Mouse (Mus musculus) MEL (cell line): ENCODE measurements around the gene Ndrg2.

Experiments
- CTCF ChIP-seq, 3 experiments: IDR thresholded peaks in 2 of 3; conservative IDR thresholded peaks in 1 of 3; 2 replicates each; pipeline ENCODE4 v1.5.1; 2011 to 2012; ENCODE audit warnings: low read length in 3 of 3, low read depth in 2 of 3, mild to moderate bottlenecking in 2 of 3, improper control_type of control experiment in 1 of 3, inconsistent platforms in 1 of 3, mixed read lengths in 1 of 3, moderate library complexity in 1 of 3; ENCODE audit not compliant: control insufficient read depth in 1 of 3, insufficient read depth in 1 of 3, poor library complexity in 1 of 3, severe bottlenecking in 1 of 3
- E2F4 ChIP-seq: IDR thresholded peaks from 2 replicates; pipeline ENCODE4 v1.6.1; 2011; ENCODE audit warnings: low read depth, low read length, improper control_type of control experiment, borderline replicate concordance
- EP300 ChIP-seq, 2 experiments: IDR thresholded peaks; 2 replicates each; pipeline ENCODE4 v1.6.1; 2011; ENCODE audit warnings: improper control_type of control experiment in 2 of 2, low read length in 2 of 2, low read depth in 1 of 2, mild to moderate bottlenecking in 1 of 2
- HCFC1 ChIP-seq: IDR thresholded peaks from 2 replicates; pipeline ENCODE4 v1.6.1; 2012; ENCODE audit warnings: low read depth, mild to moderate bottlenecking, inconsistent platforms, low read length, improper control_type of control experiment, moderate library complexity
- MAX ChIP-seq: IDR thresholded peaks from 2 replicates; pipeline ENCODE4 v1.6.1; 2011; ENCODE audit warnings: low read length, improper control_type of control experiment
- MAZ ChIP-seq: IDR thresholded peaks from 2 replicates; pipeline ENCODE4 v1.6.1; 2012; ENCODE audit warnings: low read depth, mild to moderate bottlenecking, inconsistent platforms, low read length, improper control_type of control experiment
- MYB ChIP-seq: IDR thresholded peaks from 2 replicates; pipeline ENCODE4 v1.6.1; 2011; ENCODE audit warnings: mild to moderate bottlenecking, low read depth, low read length, improper control_type of control experiment
- POLR2A ChIP-seq, 2 experiments: IDR thresholded peaks; 2 replicates each; pipeline ENCODE4 v1.6.1; 2011 to 2012; ENCODE audit warnings: low read length in 2 of 2, mild to moderate bottlenecking in 2 of 2, control low read depth in 1 of 2, improper control_type of control experiment in 1 of 2, low read depth in 1 of 2, moderate library complexity in 1 of 2; ENCODE audit not compliant: control insufficient read depth in 1 of 2, insufficient read depth in 1 of 2, poor library complexity in 1 of 2
- SMC3 ChIP-seq: IDR thresholded peaks from 2 replicates; pipeline ENCODE4 v1.6.1; 2011; ENCODE audit warnings: low read depth, low read length, improper control_type of control experiment
- TBP ChIP-seq: IDR thresholded peaks from 2 replicates; pipeline ENCODE4 v1.8.0; 2011; ENCODE audit warnings: low read depth, low read length, improper control_type of control experiment
- USF1 ChIP-seq: IDR thresholded peaks from 2 replicates; pipeline ENCODE4 v1.6.1; 2014; ENCODE audit warnings: low read depth, mild to moderate bottlenecking, inconsistent platforms, low read length, improper control_type of control experiment, moderate library complexity
- ZKSCAN1 ChIP-seq: IDR thresholded peaks from 2 replicates; pipeline ENCODE4 v1.6.1; 2012; ENCODE audit warnings: low read depth, mild to moderate bottlenecking, inconsistent platforms, low read length, improper control_type of control experiment, moderate library complexity

DNA sequence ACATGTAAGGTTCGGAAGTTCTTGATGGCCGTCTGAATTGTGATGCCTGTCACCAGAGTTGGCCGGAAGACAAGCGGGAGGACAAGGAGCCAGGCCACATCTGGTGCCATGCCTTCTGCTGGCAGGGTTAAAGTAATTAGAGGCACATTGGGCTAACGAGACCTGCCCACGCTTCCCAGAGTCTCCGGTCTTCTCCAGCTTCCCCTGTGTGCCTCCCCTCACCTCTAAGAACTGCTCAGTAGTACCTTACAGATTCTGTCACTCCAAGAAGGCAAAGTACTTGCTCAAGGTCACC lies 8.6 kb upstream of the Ndrg2 start, which contains the start of gene Rnase13:
- no peak for TF ChIP-seq HCFC1
- no peak for TF ChIP-seq MAX
- TF ChIP-seq MAZ: no peak
- TF ChIP-seq POLR2A (IDR thresholded peaks at IDR 0.05; ENCODE audit: control insufficient read depth in 1 of 2, insufficient read depth in 1 of 2, low read depth in 1 of 2, low read length in 2 of 2, poor library complexity in 1 of 2): no peak
- no peak for TF ChIP-seq MYB
- no peak for TF ChIP-seq CTCF (IDR thresholded peaks at IDR 0.05 in 2 of 3, conservative IDR thresholded peaks at IDR 0.05 in 1 of 3; ENCODE audit: control insufficient read depth in 1 of 3, insufficient read depth in 1 of 3, low read depth in 2 of 3, low read length in 3 of 3, poor library complexity in 1 of 3, severe bottlenecking in 1 of 3)
- TF ChIP-seq EP300 (IDR thresholded peaks at IDR 0.05; ENCODE audit: low read depth in 1 of 2, low read length in 2 of 2): no peak
- TF ChIP-seq ZKSCAN1: no peak
- TF ChIP-seq SMC3: no peak
- TF ChIP-seq USF1: no peak
- no peak for TF ChIP-seq E2F4
- TF ChIP-seq TBP: no peak
